Mouse (Mus musculus) liver, adult 2 months (tissue): ENCODE data around the gene Hcn1. TPM values are rescaled to one million over a fixed set of nuclear protein-coding genes. Genes with fewer than 3 reads are reported as not detected.

Experiments used
- DNase-seq: peaks from one replicate; pipeline ENCODE4 v3.0.0-alpha.2; 2011; ENCODE audit warnings: low read depth, low spot score; ENCODE audit errors: extremely low read depth
- H3K27ac ChIP-seq: fragments of 200-500 bp; replicated peaks from 2 replicates; pipeline ENCODE4 v1.5.1; 2012; ENCODE audit warnings: low read depth, mild to moderate bottlenecking, control low read depth, inconsistent platforms, low read length; ENCODE audit not compliant: insufficient read depth
- H3K27me3 ChIP-seq: fragments of 200-500 bp; 2 replicates; pipeline ENCODE4 v1.6.1; 2012; ENCODE audit warnings: mild to moderate bottlenecking, moderate library complexity, low read length, inconsistent platforms; ENCODE audit not compliant: control insufficient read depth, insufficient read depth
- H3K36me3 ChIP-seq: fragments of 200-500 bp; 2 replicates; pipeline ENCODE4 v1.6.1; 2012; ENCODE audit warnings: low read length, inconsistent platforms; ENCODE audit not compliant: control insufficient read depth, insufficient read depth
- H3K4me1 ChIP-seq: fragments of 200-500 bp; 2 replicates; pipeline ENCODE4 v1.6.1; 2011; ENCODE audit warnings: low read length; ENCODE audit not compliant: control insufficient read depth, insufficient read depth
- H3K4me3 ChIP-seq: fragments of 200-500 bp; 2 replicates; pipeline ENCODE4 v1.5.1; 2011; ENCODE audit warnings: low read depth, mild to moderate bottlenecking, control low read depth, low read length, moderate library complexity; ENCODE audit not compliant: insufficient read depth
- H3K79me2 ChIP-seq: fragments of 200-500 bp; 2 replicates; pipeline ENCODE4 v1.6.1; 2012; ENCODE audit warnings: inconsistent platforms, mild to moderate bottlenecking, low read length, moderate library complexity; ENCODE audit not compliant: control insufficient read depth, insufficient read depth
- H3K9ac ChIP-seq: fragments of 200-500 bp; 2 replicates; pipeline ENCODE4 v1.6.1; 2012; ENCODE audit warnings: low read depth, mild to moderate bottlenecking, control low read depth, inconsistent platforms, low read length
- CTCF ChIP-seq: fragments of 200-500 bp; IDR thresholded peaks from 2 replicates; pipeline ENCODE4 v1.5.1; 2011; ENCODE audit warnings: low read depth, low read length, control low read depth
- POLR2A ChIP-seq: fragments of 200-500 bp; IDR thresholded peaks from 2 replicates; pipeline ENCODE4 v1.6.1; 2011; ENCODE audit warnings: low read length, control low read depth; ENCODE audit not compliant: insufficient read depth; ENCODE audit errors: extremely low read depth
- WGBS: fragments of 180-500 bp; shearing (Covaris S2); methylation state at CpG from one replicate; pipeline ENCODE4 v1.1.7; 2018; 5-methylcytosine and 5-hydroxymethylcytosine counted together
- polyA plus RNA-seq: library from polyadenylated mRNA; depleted of rRNA; stranded (reverse); fragments of >200 nt; gene quantifications from 2 replicates; pipeline ENCODE4 v1.2.3, GENCODE M21; 2012
- total RNA-seq: library from RNA; depleted of rRNA; stranded (reverse); fragments of >200 nt; gene quantifications from 2 replicates; pipeline ENCODE4 v1.2.3, GENCODE M21; 2014

The Hcn1 gene
- total and polyA plus RNA-seq, 2 experiments = 0.01 TPM; not detected in 1

GRCm38 (mm10) chr13:117898052-117898451 lies 295.9 kb downstream of the Hcn1 start:
- no peak for DNase-seq
- 65% methylated on average over 2 of the region's 2 CpGs for WGBS

GRCm38 (mm10) chr13:117907801-117908200 lies 305.7 kb downstream of the Hcn1 start:
- no peak for TF ChIP-seq CTCF
- no peak for TF ChIP-seq POLR2A
- no peaks in the 10 kb centered on the region for H3K4me1 ChIP-seq
- H3K27ac ChIP-seq = no peak overlapping the region
- no peaks in the 10 kb centered on the region for H3K36me3 ChIP-seq
- DNase-seq = no peak
- H3K4me3 ChIP-seq = no peak overlapping the region
- no peak overlapping the region for H3K9ac ChIP-seq
- whole genome bisulfite sequencing = 92% methylated on average over 3 of the region's 3 CpGs
- H3K27me3 ChIP-seq = no peaks in the 10 kb centered on the region
- no peaks in the 10 kb centered on the region for H3K79me2 ChIP-seq

More at GRCm38 (mm10) chr13:117898052-117898451, 295.9 kb downstream of the Hcn1 start:
- no peaks in the 10 kb centered on the region for H3K36me3 ChIP-seq
- no peak overlapping the region for H3K9ac ChIP-seq
- H3K27ac ChIP-seq = no peak overlapping the region
- H3K4me3 ChIP-seq = no peak overlapping the region
- H3K27me3 ChIP-seq = no peaks in the 10 kb centered on the region
- H3K4me1 ChIP-seq = no peaks in the 10 kb centered on the region
- H3K79me2 ChIP-seq = no peaks in the 10 kb centered on the region
- TF ChIP-seq CTCF (no peak), POLR2A (no peak)

DNA sequence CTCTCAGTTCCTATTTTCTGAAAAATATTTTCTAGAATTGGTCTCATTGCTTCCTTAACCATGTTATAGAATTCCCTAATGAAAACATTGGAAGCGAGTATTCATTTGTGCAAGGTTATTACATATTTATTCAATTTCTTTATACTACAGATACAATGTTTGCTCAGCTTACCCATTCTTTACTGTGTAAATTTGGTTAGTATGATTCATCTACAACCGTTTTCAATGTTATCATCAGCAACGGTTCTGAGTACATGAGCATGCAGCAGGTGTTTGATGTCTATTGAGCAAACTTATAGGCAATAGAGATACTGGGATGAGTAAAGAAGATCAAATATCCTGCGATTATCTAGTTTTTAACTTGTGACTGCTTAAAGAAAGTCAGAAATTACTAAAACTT lies 327.6 kb downstream of the Hcn1 start:
- Histone ChIP-seq H3K4me1 (no peaks in the 10 kb centered on the region), H3K9ac (no peak overlapping the region), H3K36me3 (no peaks in the 10 kb centered on the region), H3K79me2 (no peaks in the 10 kb centered on the region), H3K27me3 (no peaks in the 10 kb centered on the region), H3K4me3 (no peak overlapping the region), H3K27ac (no peak overlapping the region)
- no peak for DNase-seq
- WGBS = 63% methylated on average over 4 of the region's 4 CpGs
- TF ChIP-seq CTCF = no peak
- TF ChIP-seq POLR2A = no peak

- no peaks in the 10 kb centered on the region for H3K27me3 ChIP-seq
- H3K36me3 ChIP-seq = no peaks in the 10 kb centered on the region
- 62% methylated on average over 2 of the region's 2 CpGs for whole genome bisulfite sequencing
- H3K9ac ChIP-seq = no peak overlapping the region
- no peak overlapping the region for H3K27ac ChIP-seq
- H3K4me3 ChIP-seq = no peak overlapping the region
- no peak for DNase-seq
- H3K79me2 ChIP-seq = no peaks in the 10 kb centered on the region
- TF ChIP-seq CTCF (no peak), POLR2A (no peak)
- H3K4me1 ChIP-seq = no peaks in the 10 kb centered on the region
These were observed 329.6 kb downstream of the Hcn1 start for GRCm38 (mm10) chr13:117931746-117932145.

DNA sequence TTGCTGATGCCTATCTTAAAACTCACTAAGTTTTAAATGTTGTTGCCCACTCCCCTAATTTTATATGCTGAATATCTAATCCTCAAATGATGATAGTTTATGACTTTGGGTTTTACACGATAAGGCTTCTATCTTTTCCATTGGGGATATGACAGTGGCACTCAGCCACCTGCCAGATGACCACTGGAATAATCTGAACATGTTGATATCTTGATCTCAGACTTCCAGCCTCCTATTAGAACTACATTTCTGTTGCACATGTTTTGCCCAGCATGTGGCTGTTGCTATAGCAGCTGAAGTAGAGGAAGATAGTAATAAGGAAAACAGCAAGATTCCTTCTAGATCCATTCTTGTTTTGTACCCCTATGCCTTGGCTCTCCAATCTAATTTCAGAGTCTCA lies 336.6 kb downstream of the Hcn1 start:
- Histone ChIP-seq H3K27ac (no peak overlapping the region), H3K36me3 (no peaks in the 10 kb centered on the region), H3K4me1 (no peaks in the 10 kb centered on the region), H3K9ac (no peak overlapping the region), H3K4me3 (no peak overlapping the region), H3K79me2 (no peaks in the 10 kb centered on the region), H3K27me3 (no peaks in the 10 kb centered on the region)
- WGBS = 71% methylated on average over 1 of the region's 1 CpGs
- no peak for TF ChIP-seq POLR2A
- TF ChIP-seq CTCF = no peak
- no peak for DNase-seq

GRCm38 (mm10) chr13:117940536-117941280 lies 338.6 kb downstream of the Hcn1 start:
- H3K27ac ChIP-seq = no peak overlapping the region
- H3K27me3 ChIP-seq = no peaks in the 10 kb centered on the region
- H3K4me1 ChIP-seq = no peaks in the 10 kb centered on the region
- TF ChIP-seq CTCF (no peak), POLR2A (no peak)
- H3K9ac ChIP-seq = no peak overlapping the region
- no peak for DNase-seq
- 84% methylated on average over 8 of the region's 8 CpGs for WGBS
- H3K4me3 ChIP-seq = no peak overlapping the region
- H3K79me2 ChIP-seq = no peaks in the 10 kb centered on the region
- no peaks in the 10 kb centered on the region for H3K36me3 ChIP-seq
